Mouse (Mus musculus) brain, embryonic 14.5 days (tissue): ENCODE measurements at regions not wholly inside any gene's neighbourhood (a gene's known extent, or its start where the extent isn't known, plus 50 kb on each side); places are given as distances from the start of the nearest gene placed in this dataset.

Experiments used
- CTCF ChIP-seq: fragments of 200-500 bp; IDR thresholded peaks from 2 replicates; pipeline ENCODE4 v1.5.1; 2012; ENCODE audit warnings: inconsistent platforms, mild to moderate bottlenecking, moderate library complexity, borderline replicate concordance; ENCODE audit not compliant: insufficient read depth, insufficient read length; ENCODE audit errors: extremely low read depth
- POLR2A ChIP-seq: fragments of 200-500 bp; IDR thresholded peaks from 2 replicates; pipeline ENCODE4 v1.6.1; 2012; ENCODE audit warnings: mild to moderate bottlenecking, inconsistent platforms, borderline replicate concordance; ENCODE audit not compliant: poor library complexity, insufficient read depth, insufficient read length, severe bottlenecking; ENCODE audit errors: extremely low read depth

DNA sequence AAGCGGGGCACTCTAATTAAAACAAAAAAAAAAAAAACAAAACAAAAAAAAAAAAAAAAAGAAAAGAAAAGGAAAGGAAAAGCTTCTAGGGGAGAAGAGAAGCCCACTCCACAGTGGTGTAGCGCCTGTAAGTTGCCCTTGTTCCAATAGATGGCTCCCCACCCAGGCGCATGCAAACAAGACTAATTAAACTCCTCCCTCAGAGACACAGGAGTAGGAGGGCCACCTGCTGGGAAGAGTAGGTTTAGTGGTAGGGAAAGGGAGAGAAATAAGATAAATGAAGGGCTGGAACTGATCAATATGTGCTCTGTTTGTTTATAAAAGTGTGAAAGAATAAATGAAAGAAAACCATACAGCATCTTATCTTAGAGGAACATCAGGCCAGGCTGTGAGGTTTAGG is 77.7 kb downstream of the Gm9817 start:
- TF ChIP-seq CTCF = no peak
- TF ChIP-seq POLR2A = no peak
